Mouse (Mus musculus): ENCODE measurements around the gene Zfp383. TPM values are rescaled to one million over a fixed set of nuclear protein-coding genes. Genes with fewer than 3 reads are reported as not detected.

Zfp383 gene
- polyA plus RNA-seq, 1 experiment from 2014 or later: 5.1 TPM

GRCm38 (mm10) chr7:29918062-29918453 lies 10.0 kb downstream of the Zfp383 start:
- peaks cover 30% of the 10 kb centered on the region for H3K36me3 ChIP-seq (ENCODE audit: control insufficient read depth, insufficient read depth, low read length)
- H3K4me2 ChIP-seq (ENCODE audit: low read length): no peak overlapping the region
- no peak overlapping the region for H3K9ac ChIP-seq (ENCODE audit: low read depth, low read length)
- WGBS: 86% methylated on average over 4 of the region's 4 CpGs
- ATAC-seq: no peak
- no peak overlapping the region for H3K27ac ChIP-seq (ENCODE audit: low read depth, low read length)
- no peaks in the 10 kb centered on the region for H3K27me3 ChIP-seq (replicated peaks; ENCODE audit: control insufficient read depth, insufficient read depth, low read length)
- H3K9me3 ChIP-seq (ENCODE audit: control insufficient read depth, low read length): no peaks in the 10 kb centered on the region
- no peaks in the 10 kb centered on the region for H3K4me1 ChIP-seq (ENCODE audit: control insufficient read depth, insufficient read depth, low read depth, low read length)
- H3K4me3 ChIP-seq (ENCODE audit: low read length): no peak overlapping the region

- Histone ChIP-seq H3K36me3 (ENCODE audit: control insufficient read depth, insufficient read depth, low read length) (peaks cover 4% of the 10 kb centered on the region), H3K27me3 (replicated peaks; ENCODE audit: control insufficient read depth, insufficient read depth, low read length) (no peaks in the 10 kb centered on the region), H3K4me1 (ENCODE audit: control insufficient read depth, insufficient read depth, low read depth, low read length) (no peaks in the 10 kb centered on the region), H3K4me2 (ENCODE audit: low read length) (no peak overlapping the region), H3K9ac (ENCODE audit: low read depth, low read length) (no peak overlapping the region), H3K4me3 (ENCODE audit: low read length) (no peak overlapping the region), H3K9me3 (ENCODE audit: control insufficient read depth, low read length) (0 out of 2 replicates have a peak, but pooled peaks cover 2% of the 10 kb centered on the region), H3K27ac (ENCODE audit: low read depth, low read length) (no peak overlapping the region)
- 90% methylated on average over 6 of the region's 6 CpGs for WGBS
- no peak for ATAC-seq
These were observed 13.5 kb downstream of the Zfp383 start for GRCm38 (mm10) chr7:29921439-29922093.

DNA sequence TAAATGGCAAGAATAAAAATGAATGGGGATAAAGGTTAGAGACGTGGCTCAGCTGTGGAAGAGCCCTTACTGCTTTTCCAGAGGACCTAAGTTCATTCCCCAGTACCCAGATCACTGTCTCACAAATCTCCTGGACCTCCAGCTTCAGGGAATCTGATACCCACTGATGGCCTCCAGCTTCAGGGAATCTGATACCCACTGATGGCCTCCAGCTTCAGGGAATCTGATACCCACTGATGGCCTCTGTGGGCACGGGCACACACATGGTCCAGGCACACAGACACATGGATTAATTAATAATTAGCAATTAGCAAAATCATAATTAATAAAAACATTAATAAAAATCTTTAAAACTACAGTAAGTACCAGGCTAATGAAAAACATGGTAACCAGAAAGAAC lies 14.8 kb downstream of the Zfp383 start:
- Histone ChIP-seq H3K4me3 (ENCODE audit: low read length) (no peak overlapping the region), H3K27ac (ENCODE audit: low read depth, low read length) (no peak overlapping the region), H3K9ac (ENCODE audit: low read depth, low read length) (no peak overlapping the region), H3K36me3 (ENCODE audit: control insufficient read depth, insufficient read depth, low read length) (no peaks in the 10 kb centered on the region; the same call in 1 of the 2 replicates), H3K9me3 (ENCODE audit: control insufficient read depth, low read length) (0 out of 2 replicates have a peak, but pooled peaks cover 2% of the 10 kb centered on the region), H3K4me2 (ENCODE audit: low read length) (no peak overlapping the region), H3K27me3 (replicated peaks; ENCODE audit: control insufficient read depth, insufficient read depth, low read length) (no peaks in the 10 kb centered on the region), H3K4me1 (ENCODE audit: control insufficient read depth, insufficient read depth, low read depth, low read length) (no peaks in the 10 kb centered on the region)
- no peak for ATAC-seq
- WGBS: 70% methylated on average over 2 of the region's 2 CpGs

- Histone ChIP-seq H3K36me3 (ENCODE audit: control insufficient read depth, insufficient read depth, low read length) (peaks cover 44% of the 10 kb centered on the region), H3K9me3 (ENCODE audit: control insufficient read depth, low read length) (no peaks in the 10 kb centered on the region), H3K27me3 (replicated peaks; ENCODE audit: control insufficient read depth, insufficient read depth, low read length) (no peaks in the 10 kb centered on the region), H3K4me1 (ENCODE audit: control insufficient read depth, insufficient read depth, low read depth, low read length) (no peaks in the 10 kb centered on the region), H3K4me3 (ENCODE audit: low read length) (no peak overlapping the region), H3K27ac (ENCODE audit: low read depth, low read length) (no peak overlapping the region), H3K4me2 (ENCODE audit: low read length) (no peak overlapping the region), H3K9ac (ENCODE audit: low read depth, low read length) (no peak overlapping the region)
- 80% methylated on average over 6 of the region's 6 CpGs for WGBS
- no peak for ATAC-seq
These were observed 30.8 kb downstream of the Zfp383 start for GRCm38 (mm10) chr7:29938856-29939255.

DNA sequence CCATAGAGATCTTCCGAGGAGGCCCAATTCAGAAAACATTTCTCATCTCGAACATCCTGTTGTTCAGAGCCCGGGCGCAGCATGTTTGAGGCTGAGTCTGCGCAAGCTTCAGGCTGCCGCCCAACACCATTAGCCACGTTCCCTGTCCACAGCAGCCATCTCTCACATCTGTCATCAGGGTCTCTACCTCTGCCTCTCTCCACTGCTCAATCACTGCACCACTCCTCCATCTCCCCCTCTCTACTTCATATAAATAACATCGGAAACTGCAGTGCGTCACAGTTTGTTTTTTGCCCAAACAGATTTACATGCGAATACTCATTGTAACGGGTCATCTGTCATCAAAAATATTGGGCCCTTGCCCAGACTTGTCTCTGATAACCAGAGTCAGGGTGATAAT lies 33.0 kb downstream of the Zfp383 start:
- no peak for ATAC-seq

GRCm38 (mm10) chr7:29942740-29943139 lies 34.7 kb downstream of the Zfp383 start:
- WGBS: 42% methylated on average over 2 of the region's 2 CpGs
- Histone ChIP-seq H3K4me1 (ENCODE audit: control insufficient read depth, insufficient read depth, low read depth, low read length) (no peaks in the 10 kb centered on the region), H3K27ac (ENCODE audit: low read depth, low read length) (no peak overlapping the region), H3K4me2 (ENCODE audit: low read length) (no peak overlapping the region), H3K36me3 (ENCODE audit: control insufficient read depth, insufficient read depth, low read length) (peaks cover 10% of the 10 kb centered on the region), H3K9me3 (ENCODE audit: control insufficient read depth, low read length) (no peaks in the 10 kb centered on the region), H3K27me3 (replicated peaks; ENCODE audit: control insufficient read depth, insufficient read depth, low read length) (no peaks in the 10 kb centered on the region), H3K9ac (ENCODE audit: low read depth, low read length) (no peak overlapping the region), H3K4me3 (ENCODE audit: low read length) (no peak overlapping the region)
- ATAC-seq: no peak

More for the DNA sequence above, 33.0 kb downstream of the Zfp383 start:
- H3K9me3 ChIP-seq (ENCODE audit: control insufficient read depth, low read length): no peaks in the 10 kb centered on the region
- peaks cover 24% of the 10 kb centered on the region for H3K36me3 ChIP-seq (ENCODE audit: control insufficient read depth, insufficient read depth, low read length)
- WGBS: 76% methylated on average over 11 of the region's 11 CpGs
- H3K4me3 ChIP-seq (ENCODE audit: low read length): no peak overlapping the region
- H3K27me3 ChIP-seq (replicated peaks; ENCODE audit: control insufficient read depth, insufficient read depth, low read length): no peaks in the 10 kb centered on the region
- H3K4me1 ChIP-seq (ENCODE audit: control insufficient read depth, insufficient read depth, low read depth, low read length): no peaks in the 10 kb centered on the region
- H3K4me2 ChIP-seq (ENCODE audit: low read length): no peak overlapping the region
- no peak overlapping the region for H3K27ac ChIP-seq (ENCODE audit: low read depth, low read length)
- no peak overlapping the region for H3K9ac ChIP-seq (ENCODE audit: low read depth, low read length)

DNA sequence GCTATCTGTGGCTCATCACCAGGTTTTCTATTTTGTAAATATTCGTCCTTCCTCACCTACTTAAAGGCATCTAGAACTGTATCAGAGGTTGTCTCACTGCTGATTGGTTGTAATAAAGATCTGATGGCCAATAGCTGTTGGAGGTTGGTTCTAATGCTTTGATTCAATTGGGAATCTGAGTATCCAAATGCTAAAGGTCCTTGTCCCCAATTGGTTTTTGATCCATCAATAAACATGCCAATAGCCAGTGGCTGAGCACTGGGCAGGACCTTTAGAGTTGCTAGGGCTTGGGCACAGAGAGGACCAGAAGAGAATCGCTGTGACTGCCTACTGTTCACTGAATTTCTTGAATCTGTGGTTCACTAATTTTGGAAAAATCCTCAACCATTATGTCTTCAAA lies 35.7 kb downstream of the Zfp383 start:
- Histone ChIP-seq H3K36me3 (ENCODE audit: control insufficient read depth, insufficient read depth, low read length) (peaks cover 8% of the 10 kb centered on the region), H3K27ac (ENCODE audit: low read depth, low read length) (no peak overlapping the region), H3K4me1 (ENCODE audit: control insufficient read depth, insufficient read depth, low read depth, low read length) (no peaks in the 10 kb centered on the region), H3K4me2 (ENCODE audit: low read length) (no peak overlapping the region), H3K9me3 (ENCODE audit: control insufficient read depth, low read length) (no peaks in the 10 kb centered on the region), H3K4me3 (ENCODE audit: low read length) (no peak overlapping the region), H3K9ac (ENCODE audit: low read depth, low read length) (no peak overlapping the region), H3K27me3 (replicated peaks; ENCODE audit: control insufficient read depth, insufficient read depth, low read length) (no peaks in the 10 kb centered on the region)
- WGBS: 75% methylated on average over 2 of the region's 2 CpGs
- ATAC-seq: no peak

GRCm38 (mm10) chr7:29944201-29944600 lies 36.2 kb downstream of the Zfp383 start:
- WGBS: 60% methylated on average over 2 of the region's 2 CpGs
- Histone ChIP-seq H3K27ac (ENCODE audit: low read depth, low read length) (no peak overlapping the region), H3K9me3 (ENCODE audit: control insufficient read depth, low read length) (no peaks in the 10 kb centered on the region), H3K4me3 (ENCODE audit: low read length) (no peak overlapping the region), H3K27me3 (replicated peaks; ENCODE audit: control insufficient read depth, insufficient read depth, low read length) (no peaks in the 10 kb centered on the region), H3K36me3 (ENCODE audit: control insufficient read depth, insufficient read depth, low read length) (peaks cover 8% of the 10 kb centered on the region), H3K4me2 (ENCODE audit: low read length) (no peak overlapping the region), H3K9ac (ENCODE audit: low read depth, low read length) (no peak overlapping the region), H3K4me1 (ENCODE audit: control insufficient read depth, insufficient read depth, low read depth, low read length) (no peaks in the 10 kb centered on the region)
- ATAC-seq: no peak

DNA sequence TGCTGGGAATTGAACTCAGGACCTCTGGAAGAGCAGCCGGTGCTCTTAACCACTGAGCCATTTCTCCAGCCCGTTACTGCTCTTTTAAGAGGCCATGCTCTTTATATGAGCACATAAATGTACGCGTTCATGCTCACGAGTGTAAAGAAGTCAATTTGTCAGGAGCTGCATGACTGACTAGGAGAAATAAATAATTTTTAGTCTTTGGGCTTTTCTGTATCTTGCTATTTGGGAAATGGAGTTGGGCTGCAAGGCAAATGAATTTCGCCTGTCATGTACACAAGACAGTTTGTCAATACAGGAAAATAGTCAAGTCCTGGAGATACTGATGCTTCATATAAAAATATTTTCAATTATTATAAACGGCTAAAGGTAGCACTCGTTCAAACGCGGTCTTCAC lies 45.1 kb downstream of the Zfp383 start:
- Histone ChIP-seq H3K4me2 (ENCODE audit: low read length) (peak overlapping the region; percentile 71), H3K9me3 (ENCODE audit: control insufficient read depth, low read length) (no peaks in the 10 kb centered on the region), H3K36me3 (ENCODE audit: control insufficient read depth, insufficient read depth, low read length) (peaks cover 10% of the 10 kb centered on the region; the same call in 1 of the 2 replicates), H3K4me3 (ENCODE audit: low read length) (peak overlapping the region; percentile 66), H3K4me1 (ENCODE audit: control insufficient read depth, insufficient read depth, low read depth, low read length) (no peaks in the 10 kb centered on the region), H3K9ac (ENCODE audit: low read depth, low read length) (peak overlapping the region; percentile 98), H3K27me3 (replicated peaks; ENCODE audit: control insufficient read depth, insufficient read depth, low read length) (no peaks in the 10 kb centered on the region), H3K27ac (ENCODE audit: low read depth, low read length) (peak overlapping the region; percentile 93)
- 36% methylated on average over 10 of the region's 10 CpGs for WGBS
- no peak for ATAC-seq

All from hindbrain, embryonic 16.5 days (tissue).